Mouse (Mus musculus) gonadal fat pad, adult 2 months (tissue): ENCODE data around the gene Gm10663. TPM values are rescaled to one million over a fixed set of nuclear protein-coding genes. Genes with fewer than 3 reads are reported as not detected.

ENCODE experiments used
- DNase-seq: peaks from one replicate; pipeline ENCODE4 v3.0.0-alpha.2; 2012; ENCODE audit warnings: low read depth
- polyA plus RNA-seq: library from polyadenylated mRNA; depleted of rRNA; stranded (reverse); fragments of >200 nt; gene quantifications from 2 replicates; pipeline ENCODE4 v1.2.3, GENCODE M21; 2012; rRNA removed

The Gm10663 gene
- not detected in 2 replicates for polyA plus RNA-seq

- no peak for DNase-seq
These were observed at the start of gene Gm10663 for GRCm38 (mm10) chr8:65074733-65075132. Gene Gm10663 (plus strand): TSS chr8:65075033.

- no peak for DNase-seq
These were observed 45.7 kb upstream of the Gm10663 start for GRCm38 (mm10) chr8:65028959-65029686.

- no peak for DNase-seq
These were observed 45.1 kb upstream of the Gm10663 start for GRCm38 (mm10) chr8:65029776-65030175.

DNA sequence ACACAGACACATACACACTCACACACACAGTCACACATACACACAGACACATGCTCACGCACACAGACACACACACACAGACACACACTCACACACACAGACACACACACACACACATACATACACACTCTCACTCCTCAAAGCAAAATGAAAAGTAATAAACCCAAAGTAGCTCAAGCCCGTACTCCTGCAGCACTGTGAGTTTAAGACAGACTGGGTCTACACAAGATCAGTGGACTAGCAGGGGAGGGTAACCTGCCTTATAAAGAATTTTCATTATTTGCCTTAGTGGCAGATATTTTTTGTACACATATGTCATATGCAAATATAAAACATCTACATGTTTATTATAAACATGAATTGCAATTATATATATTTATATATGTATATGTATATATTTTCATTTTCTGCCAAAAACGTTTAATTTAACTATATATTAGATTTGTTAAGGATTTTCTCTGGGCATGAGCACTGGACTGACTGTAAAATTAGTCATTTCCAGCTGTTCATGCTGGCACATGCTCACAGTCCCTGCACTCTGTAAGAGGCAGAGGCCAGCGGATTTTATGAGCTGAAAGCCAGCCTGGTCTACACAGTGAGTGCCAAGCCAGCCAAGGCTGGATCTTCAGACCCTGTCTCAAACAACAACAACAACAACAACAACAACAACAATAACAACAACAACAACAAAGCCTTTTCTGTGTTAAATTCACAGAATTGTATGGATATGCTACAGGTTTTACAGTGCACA, 43.9 kb upstream of the Gm10663 start:
- no peak for DNase-seq

GRCm38 (mm10) chr8:65032107-65032506, 42.7 kb upstream of the Gm10663 start:
- DNase-seq: no peak

DNA sequence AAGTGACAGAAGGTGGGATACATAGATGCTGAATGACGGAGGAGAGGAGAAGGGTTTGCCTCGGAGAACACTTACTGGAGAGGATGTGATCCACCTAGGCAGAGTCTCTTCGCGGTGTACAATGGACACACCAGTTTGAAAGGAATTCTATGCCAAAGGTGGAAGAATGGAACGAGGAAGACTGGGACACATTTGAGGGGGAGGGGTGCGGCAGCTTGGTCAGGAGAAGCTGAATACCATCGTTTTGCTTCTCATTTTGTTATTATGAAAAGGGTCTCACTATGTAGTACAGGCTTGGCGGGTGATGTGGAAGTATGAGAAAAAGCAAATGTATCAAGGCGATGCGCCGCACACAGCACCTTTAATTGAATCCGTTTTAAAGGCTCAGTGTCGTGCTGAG, 41.8 kb upstream of the Gm10663 start:
- DNase-seq: no peak

DNA sequence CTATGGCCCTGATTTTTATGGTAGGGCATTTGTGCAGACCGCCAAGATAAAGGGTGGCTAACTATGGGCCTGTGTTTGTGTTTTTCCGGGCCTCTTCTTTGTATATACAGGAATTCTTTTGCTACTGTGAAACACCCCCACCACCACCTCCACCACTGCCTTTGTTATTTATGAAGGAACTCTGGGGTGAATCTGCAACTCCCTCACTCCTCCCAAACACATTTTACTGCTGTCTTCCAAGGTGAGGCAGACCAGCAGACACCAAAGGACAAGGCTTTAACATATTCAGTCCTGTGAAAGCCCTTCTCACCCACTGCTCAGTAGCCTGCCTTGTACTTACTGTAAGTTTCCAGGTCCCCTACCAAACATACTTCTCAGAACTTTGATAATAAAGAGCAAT, 40.7 kb upstream of the Gm10663 start:
- no peak for DNase-seq

GRCm38 (mm10) chr8:65037117-65037533, 37.7 kb upstream of the Gm10663 start, which contains the start of gene Apela:
Gene Apela (minus strand): TSS chr8:65037336.
- no peak for DNase-seq

GRCm38 (mm10) chr8:65046565-65046964, 28.3 kb upstream of the Gm10663 start:
- no peak for DNase-seq

DNA sequence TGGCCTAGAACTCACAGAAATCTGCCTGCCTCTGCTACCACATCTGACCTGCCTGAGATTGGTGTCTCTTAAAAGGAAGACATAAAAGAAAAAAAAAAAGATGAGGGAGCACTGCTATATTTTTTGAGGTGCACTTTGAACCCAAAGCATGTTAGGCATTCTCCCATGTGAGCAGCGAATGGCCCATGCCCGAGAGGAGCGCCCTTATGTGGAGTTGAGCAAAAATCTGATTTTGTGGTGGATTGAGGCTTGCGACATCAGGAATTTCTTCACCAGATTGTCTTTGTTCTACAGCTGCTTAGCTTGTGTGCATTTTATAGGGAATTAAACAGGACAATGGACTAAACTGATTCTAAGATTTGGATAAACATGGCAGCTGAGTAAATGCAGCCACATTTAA, 27.6 kb upstream of the Gm10663 start:
- DNase-seq: no peak

GRCm38 (mm10) chr8:65047801-65048200, 27.0 kb upstream of the Gm10663 start:
- no peak for DNase-seq

GRCm38 (mm10) chr8:65053554-65053953, 21.3 kb upstream of the Gm10663 start:
- DNase-seq: no peak

DNA sequence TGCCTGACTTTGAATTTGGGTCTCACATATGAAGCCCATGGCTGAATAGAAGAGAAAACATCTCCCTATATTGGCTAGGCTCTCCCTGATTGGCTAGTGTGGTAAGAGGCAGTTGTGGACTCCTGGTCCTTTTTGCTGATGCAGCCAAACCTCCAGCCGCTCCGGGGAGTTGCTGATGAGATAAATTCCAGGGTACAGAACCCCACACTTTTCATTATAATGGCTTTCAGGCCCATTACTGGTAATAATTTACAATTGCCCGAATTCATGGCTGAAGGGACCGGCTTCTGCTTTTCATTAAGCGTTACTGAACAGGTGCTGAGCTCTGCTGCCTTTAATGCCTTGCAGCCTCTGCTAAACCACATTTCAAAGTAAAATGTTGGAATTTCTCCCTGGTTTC, 20.9 kb upstream of the Gm10663 start:
- no peak for DNase-seq

DNA sequence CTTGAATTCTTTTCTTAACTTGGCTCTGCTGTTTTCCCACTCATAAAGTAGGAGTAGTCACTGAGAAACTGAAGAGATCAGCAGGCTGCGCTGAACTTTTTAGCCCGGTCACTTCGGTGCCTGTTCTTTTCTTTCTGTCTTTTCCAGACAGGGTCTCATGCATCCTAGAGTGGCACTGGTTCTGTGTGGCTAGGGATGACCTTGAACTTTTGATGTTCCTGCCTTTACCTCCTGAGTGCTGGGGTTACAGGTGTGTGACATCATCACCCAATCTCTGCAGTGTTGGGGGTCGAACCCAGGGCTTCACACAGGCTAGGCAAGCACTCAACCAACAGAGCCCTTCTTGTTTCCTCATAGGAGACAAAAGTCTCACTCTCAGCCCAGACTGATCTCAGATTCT, 18.1 kb upstream of the Gm10663 start:
- DNase-seq: no peak

DNA sequence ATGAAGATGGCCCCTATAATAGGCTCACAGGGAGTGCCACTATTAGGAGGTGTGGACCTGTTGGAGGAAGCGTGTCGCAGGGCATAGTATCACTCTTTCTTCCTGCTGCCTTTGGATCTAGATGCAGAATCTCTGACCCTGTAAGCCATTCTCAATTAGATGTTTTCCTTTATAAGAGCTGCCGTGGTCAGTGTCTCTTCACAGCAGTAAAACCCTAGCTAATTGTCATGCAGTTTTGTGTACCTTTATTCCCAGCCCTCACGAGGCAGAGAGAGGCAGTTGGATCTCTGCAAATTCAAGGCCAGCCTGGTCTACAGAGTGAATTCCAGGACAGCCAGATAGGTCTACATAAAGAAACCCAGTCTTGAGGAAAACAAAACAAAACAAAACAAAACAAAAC, 12.6 kb upstream of the Gm10663 start:
- DNase-seq: no peak

- DNase-seq: no peak
These were observed 10.8 kb upstream of the Gm10663 start for GRCm38 (mm10) chr8:65064071-65064470.

DNA sequence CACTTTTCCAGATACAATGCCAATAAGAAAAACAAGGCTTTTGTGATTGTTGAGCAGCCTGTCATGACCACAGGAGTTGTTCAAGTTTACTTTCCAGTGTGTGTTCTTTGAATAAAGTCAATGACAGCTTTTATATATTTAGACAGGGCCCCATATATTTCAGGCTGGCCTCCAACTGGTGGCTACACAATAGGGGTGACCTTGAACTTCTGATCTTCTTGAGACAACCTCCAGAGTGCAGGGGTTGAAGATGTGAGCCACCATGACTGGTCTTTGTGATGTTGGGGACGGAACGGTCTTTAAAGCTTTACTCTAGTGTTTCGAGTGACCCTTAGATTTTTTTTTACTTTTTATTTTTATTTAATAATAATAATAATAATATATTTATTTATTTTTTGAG, 9.2 kb upstream of the Gm10663 start:
- DNase-seq: no peak

GRCm38 (mm10) chr8:65067031-65067430, 7.8 kb upstream of the Gm10663 start:
- no peak for DNase-seq

GRCm38 (mm10) chr8:65067694-65068472, 7.0 kb upstream of the Gm10663 start:
- no peak for DNase-seq

DNA sequence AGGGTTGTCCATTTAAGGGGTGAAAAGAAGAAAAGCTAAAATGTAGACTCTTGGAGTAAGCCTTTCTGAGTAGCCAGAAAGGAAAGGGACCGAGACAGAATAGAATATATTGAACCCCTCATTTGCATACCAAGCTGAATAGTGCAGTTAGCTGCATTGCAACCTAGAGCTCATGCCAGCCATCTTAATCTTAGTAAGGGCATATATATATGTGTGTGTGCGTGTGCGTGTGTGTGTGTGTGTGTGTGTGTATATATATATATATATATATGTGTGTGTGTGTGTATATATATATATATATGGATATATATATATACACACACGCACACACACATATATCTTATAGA, 6.4 kb upstream of the Gm10663 start:
- DNase-seq: no peak

DNA sequence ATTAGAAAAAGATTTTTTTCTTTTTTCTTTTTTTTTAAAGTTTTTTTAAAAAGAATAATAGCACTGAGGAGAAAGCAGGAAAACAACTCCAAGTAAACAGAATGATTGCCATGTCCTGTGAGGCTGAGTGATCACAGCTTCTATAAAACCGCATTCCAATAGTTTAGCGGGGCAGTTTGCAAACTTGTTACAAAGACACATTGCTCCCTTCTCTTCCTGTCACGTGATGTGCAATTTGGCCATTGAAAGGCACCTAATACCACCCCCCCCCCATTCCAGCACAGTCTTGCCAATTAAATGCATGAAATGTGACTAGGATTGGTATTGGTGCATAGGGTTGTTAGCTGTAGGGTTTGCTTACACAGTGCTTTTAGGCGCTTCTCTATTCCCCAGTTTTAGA, 3.8 kb upstream of the Gm10663 start:
- no peak for DNase-seq

- DNase-seq: no peak
These were observed 5.9 kb downstream of the Gm10663 start for GRCm38 (mm10) chr8:65080731-65081130.

DNA sequence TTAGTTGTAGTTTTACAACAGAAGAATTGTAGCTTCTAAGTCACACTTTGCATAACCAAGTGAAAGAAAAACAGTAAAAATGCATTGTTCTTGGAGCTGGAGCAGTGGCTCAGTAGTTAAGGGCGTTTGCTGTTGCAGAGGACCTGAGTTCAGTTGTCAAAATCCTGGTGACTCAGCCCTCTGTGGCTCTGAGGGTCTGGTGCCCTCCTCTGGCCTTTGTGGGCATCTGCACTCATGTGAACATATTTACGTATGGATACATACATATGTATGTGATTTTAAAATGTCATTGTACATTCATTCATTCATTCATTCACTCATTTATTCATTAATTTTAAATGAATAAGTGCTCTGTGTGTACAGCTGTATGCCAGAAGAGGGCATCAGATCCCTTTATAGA, 10.8 kb downstream of the Gm10663 start:
- DNase-seq: no peak
